Mouse (Mus musculus): Measurements from ENCODE around the gene Abi1. TPM values are rescaled to one million over a fixed set of nuclear protein-coding genes. Genes with fewer than 3 reads are reported as not detected.

Gene Abi1
- polyA plus RNA-seq, 1 experiment, result 138 TPM

GRCm38 (mm10) chr2:23008256-23008655, 31.8 kb downstream of the Abi1 start:
- H3K36me3 ChIP-seq (ENCODE audit: control insufficient read depth, insufficient read depth, low read length), result no peaks in the 10 kb centered on the region
- DNase-seq, result no peak
- WGBS, result 97% methylated on average over 1 of the region's 1 CpGs

GRCm38 (mm10) chr2:23007577-23007976, 32.5 kb downstream of the Abi1 start:
- WGBS, result 96% methylated on average over 7 of the region's 7 CpGs
- Histone ChIP-seq H3K4me1 (replicated peaks; ENCODE audit: control insufficient read depth, insufficient read depth, low read length) (peaks cover 10% of the 10 kb centered on the region), H3K27me3 (ENCODE audit: control insufficient read depth, insufficient read depth, low read length) (no peaks in the 10 kb centered on the region), H3K36me3 (ENCODE audit: control insufficient read depth, insufficient read depth, low read length) (no peaks in the 10 kb centered on the region), H3K27ac (ENCODE audit: control insufficient read depth, insufficient read depth, low read length) (no peak overlapping the region), H3K4me3 (ENCODE audit: control insufficient read depth, insufficient read depth, low read length) (no peak overlapping the region)
- TF ChIP-seq POLR2A (IDR thresholded peaks at IDR 0.05; ENCODE audit: control insufficient read depth, extremely low read depth, insufficient read depth, low read length, poor library complexity) (no peak), CTCF (IDR thresholded peaks at IDR 0.05; ENCODE audit: borderline replicate concordance, control insufficient read depth, extremely low read depth, insufficient read depth, low read length, poor library complexity) (no peak)
- no peak for DNase-seq

More at GRCm38 (mm10) chr2:23008256-23008655, 31.8 kb downstream of the Abi1 start:
- TF ChIP-seq CTCF (IDR thresholded peaks at IDR 0.05; ENCODE audit: borderline replicate concordance, control insufficient read depth, extremely low read depth, insufficient read depth, low read length, poor library complexity) (no peak), POLR2A (IDR thresholded peaks at IDR 0.05; ENCODE audit: control insufficient read depth, extremely low read depth, insufficient read depth, low read length, poor library complexity) (no peak)
- no peak overlapping the region for H3K27ac ChIP-seq (ENCODE audit: control insufficient read depth, insufficient read depth, low read length)
- no peaks in the 10 kb centered on the region for H3K27me3 ChIP-seq (ENCODE audit: control insufficient read depth, insufficient read depth, low read length)
- no peak overlapping the region for H3K4me3 ChIP-seq (ENCODE audit: control insufficient read depth, insufficient read depth, low read length)
- H3K4me1 ChIP-seq (replicated peaks; ENCODE audit: control insufficient read depth, insufficient read depth, low read length), result peaks cover 6% of the 10 kb centered on the region

- Histone ChIP-seq H3K36me3 (ENCODE audit: control insufficient read depth, insufficient read depth, low read length) (no peaks in the 10 kb centered on the region), H3K4me1 (replicated peaks; ENCODE audit: control insufficient read depth, insufficient read depth, low read length) (peaks cover 10% of the 10 kb centered on the region), H3K27me3 (ENCODE audit: control insufficient read depth, insufficient read depth, low read length) (no peaks in the 10 kb centered on the region), H3K4me3 (ENCODE audit: control insufficient read depth, insufficient read depth, low read length) (no peak overlapping the region), H3K27ac (ENCODE audit: control insufficient read depth, insufficient read depth, low read length) (no peak overlapping the region)
- DNase-seq, result no peak
- TF ChIP-seq POLR2A (IDR thresholded peaks at IDR 0.05; ENCODE audit: control insufficient read depth, extremely low read depth, insufficient read depth, low read length, poor library complexity) (no peak), CTCF (IDR thresholded peaks at IDR 0.05; ENCODE audit: borderline replicate concordance, control insufficient read depth, extremely low read depth, insufficient read depth, low read length, poor library complexity) (no peak)
- 80% methylated on average over 2 of the region's 2 CpGs for WGBS
Observed at GRCm38 (mm10) chr2:23007149-23007548, 32.9 kb downstream of the Abi1 start.

GRCm38 (mm10) chr2:23006219-23006618, 33.8 kb downstream of the Abi1 start:
- 67% methylated on average over 6 of the region's 6 CpGs for WGBS
- Histone ChIP-seq H3K36me3 (ENCODE audit: control insufficient read depth, insufficient read depth, low read length) (no peaks in the 10 kb centered on the region), H3K4me3 (ENCODE audit: control insufficient read depth, insufficient read depth, low read length) (no peak overlapping the region), H3K4me1 (replicated peaks; ENCODE audit: control insufficient read depth, insufficient read depth, low read length) (peaks cover 10% of the 10 kb centered on the region), H3K27ac (ENCODE audit: control insufficient read depth, insufficient read depth, low read length) (no peak overlapping the region), H3K27me3 (ENCODE audit: control insufficient read depth, insufficient read depth, low read length) (no peaks in the 10 kb centered on the region)
- no peak for TF ChIP-seq CTCF (IDR thresholded peaks at IDR 0.05; ENCODE audit: borderline replicate concordance, control insufficient read depth, extremely low read depth, insufficient read depth, low read length, poor library complexity)
- TF ChIP-seq POLR2A (IDR thresholded peaks at IDR 0.05; ENCODE audit: control insufficient read depth, extremely low read depth, insufficient read depth, low read length, poor library complexity), result no peak
- no peak for DNase-seq

GRCm38 (mm10) chr2:23002637-23003036, 37.4 kb downstream of the Abi1 start:
- WGBS, result 82% methylated on average over 3 of the region's 3 CpGs
- DNase-seq, result no peak
- H3K27ac ChIP-seq (ENCODE audit: control insufficient read depth, insufficient read depth, low read length), result no peak overlapping the region
- H3K27me3 ChIP-seq (ENCODE audit: control insufficient read depth, insufficient read depth, low read length), result no peaks in the 10 kb centered on the region
- peaks cover 10% of the 10 kb centered on the region for H3K4me1 ChIP-seq (replicated peaks; ENCODE audit: control insufficient read depth, insufficient read depth, low read length)
- TF ChIP-seq POLR2A (IDR thresholded peaks at IDR 0.05; ENCODE audit: control insufficient read depth, extremely low read depth, insufficient read depth, low read length, poor library complexity) (no peak), CTCF (IDR thresholded peaks at IDR 0.05; ENCODE audit: borderline replicate concordance, control insufficient read depth, extremely low read depth, insufficient read depth, low read length, poor library complexity) (no peak)
- no peak overlapping the region for H3K4me3 ChIP-seq (ENCODE audit: control insufficient read depth, insufficient read depth, low read length)
- H3K36me3 ChIP-seq (ENCODE audit: control insufficient read depth, insufficient read depth, low read length), result no peaks in the 10 kb centered on the region

GRCm38 (mm10) chr2:22999620-23000019, 40.4 kb downstream of the Abi1 start:
- TF ChIP-seq CTCF (IDR thresholded peaks at IDR 0.05; ENCODE audit: borderline replicate concordance, control insufficient read depth, extremely low read depth, insufficient read depth, low read length, poor library complexity), result no peak
- H3K27me3 ChIP-seq (ENCODE audit: control insufficient read depth, insufficient read depth, low read length), result no peaks in the 10 kb centered on the region
- H3K4me3 ChIP-seq (ENCODE audit: control insufficient read depth, insufficient read depth, low read length), result no peak overlapping the region
- DNase-seq, result no peak
- 96% methylated on average over 1 of the region's 1 CpGs for WGBS
- H3K27ac ChIP-seq (ENCODE audit: control insufficient read depth, insufficient read depth, low read length), result no peak overlapping the region
- peaks cover 4% of the 10 kb centered on the region; the same call in 1 of the 2 replicates for H3K4me1 ChIP-seq (replicated peaks; ENCODE audit: control insufficient read depth, insufficient read depth, low read length)
- H3K36me3 ChIP-seq (ENCODE audit: control insufficient read depth, insufficient read depth, low read length), result no peaks in the 10 kb centered on the region; the same call in 1 of the 2 replicates

GRCm38 (mm10) chr2:22998804-22999203, 41.2 kb downstream of the Abi1 start:
- Histone ChIP-seq H3K27ac (ENCODE audit: control insufficient read depth, insufficient read depth, low read length) (no peak overlapping the region), H3K36me3 (ENCODE audit: control insufficient read depth, insufficient read depth, low read length) (peaks cover 7% of the 10 kb centered on the region), H3K4me1 (replicated peaks; ENCODE audit: control insufficient read depth, insufficient read depth, low read length) (peaks cover 4% of the 10 kb centered on the region; the same call in 1 of the 2 replicates), H3K4me3 (ENCODE audit: control insufficient read depth, insufficient read depth, low read length) (no peak overlapping the region), H3K27me3 (ENCODE audit: control insufficient read depth, insufficient read depth, low read length) (no peaks in the 10 kb centered on the region)
- no peak for DNase-seq
- TF ChIP-seq CTCF (IDR thresholded peaks at IDR 0.05; ENCODE audit: borderline replicate concordance, control insufficient read depth, extremely low read depth, insufficient read depth, low read length, poor library complexity), result no peak
- no peak for TF ChIP-seq POLR2A (IDR thresholded peaks at IDR 0.05; ENCODE audit: control insufficient read depth, extremely low read depth, insufficient read depth, low read length, poor library complexity)
- 86% methylated on average over 2 of the region's 2 CpGs for WGBS
